In the genomic region with DNA sequence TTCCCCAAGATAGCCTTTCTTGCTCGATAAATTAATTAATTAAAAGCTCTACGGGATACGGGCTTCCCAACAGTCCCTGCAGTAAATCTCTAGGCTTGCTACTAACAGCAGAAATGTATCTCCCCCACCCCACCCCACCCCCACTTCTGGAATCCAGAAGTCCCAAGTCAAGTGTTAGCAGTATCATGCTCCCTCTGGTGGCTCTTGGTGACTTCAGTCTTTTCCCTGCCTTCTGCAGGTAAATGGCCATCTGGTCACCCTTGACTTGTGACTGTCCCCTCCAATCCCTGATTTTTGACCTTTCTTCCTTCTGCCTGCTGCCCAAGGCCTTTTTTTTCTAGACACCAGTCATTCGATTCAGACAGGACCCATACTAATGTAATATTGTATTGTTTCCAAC, we compare ENCODE assay signal across 21 mouse cellular contexts. TPM values are rescaled to one million over a fixed set of nuclear protein-coding genes. Genes with fewer than 3 reads are reported as not detected.
DNase-seq lines count a peak whose midpoint lies in the region; ATAC-seq and TF ChIP-seq lines count a peak whose summit lies in the region.
"Had no signal": no experiment of that assay in that cellular context is flagged by ENCODE, and none has a peak within 500 bp of the region (broad histone marks: within the 10 kb centered on the region; RNA-seq: fewer than 3 reads in every experiment).

No protein-coding gene starts in this region.

- no peaks in the 10 kb centered on the region for H3K9me3 ChIP-seq in kidney, postnatal 0 days (replicated peaks; ENCODE audit: low read length)
- no peaks in the 10 kb centered on the region for H3K9me3 ChIP-seq in kidney, embryonic 15.5 days (replicated peaks)
- H3K9me3 ChIP-seq: embryonic facial prominence, embryonic 10.5 days; G1E; limb, embryonic 10.5 days; liver, embryonic 13.5 days; midbrain, embryonic 12.5 days had no signal

- H3K4me2 ChIP-seq in kidney, postnatal 0 days (ENCODE audit: low read length) = no peak overlapping the region
- H3K4me2 ChIP-seq in kidney, embryonic 15.5 days = no peak overlapping the region
- H3K4me2 ChIP-seq: liver, embryonic 13.5 days; midbrain, embryonic 12.5 days had no signal

- H3K27me3 ChIP-seq in kidney, postnatal 0 days (ENCODE audit: insufficient read depth, low read length) = no peaks in the 10 kb centered on the region
- no peaks in the 10 kb centered on the region for H3K27me3 ChIP-seq in kidney, embryonic 15.5 days
- H3K27me3 ChIP-seq: liver, embryonic 13.5 days; midbrain, embryonic 12.5 days had no signal

- intact Hi-C loops in gastrocnemius, postnatal 36 days (cut with DNase I) = no loop called here

- peak; percentile 46 for TF ChIP-seq CTCF in kidney, postnatal 0 days (IDR thresholded peaks at IDR 0.05; ENCODE audit: low read depth)

- H3K9ac ChIP-seq in kidney, postnatal 0 days (ENCODE audit: low read depth, low read length) = no peak overlapping the region
- no peak overlapping the region for H3K9ac ChIP-seq in kidney, embryonic 15.5 days
- H3K9ac ChIP-seq: liver, embryonic 13.5 days; midbrain, embryonic 12.5 days had no signal

- 63% methylated on average over 4 of the region's 4 CpGs for WGBS in kidney, postnatal 0 days
- 71% methylated on average over 4 of the region's 4 CpGs for WGBS in kidney, embryonic 15.5 days

- H3K4me1 ChIP-seq in kidney, postnatal 0 days (replicated peaks; ENCODE audit: insufficient read depth, low read length) = no peaks in the 10 kb centered on the region
- H3K4me1 ChIP-seq in kidney, embryonic 15.5 days = 0 out of 2 replicates have a peak, but pooled peaks cover 2% of the 10 kb centered on the region
- H3K4me1 ChIP-seq: embryonic facial prominence, embryonic 10.5 days; limb, embryonic 10.5 days; liver, embryonic 13.5 days had no signal

- peak; percentile 20 for DNase-seq in cerebellum, adult 9-10 months
- DNase-seq in cerebellum, adult 9-11 months = no peak
- DNase-seq in kidney, postnatal 0 days (ENCODE audit: low spot score) = peak; percentile 16
- peak; percentile 7 for DNase-seq in 3T3-L1 (ENCODE audit: low read depth, low spot score)
- peak; percentile 35 for DNase-seq in R1 (ENCODE audit: low read depth, low spot score)
- DNase-seq in gastrocnemius, postnatal 36 days = no peak
- DNase-seq in urinary bladder, postnatal 10 days (ENCODE audit: low spot score) = no peak
- DNase-seq: B cell, adult 2 months; gastrocnemius, adult 2 months; heart, postnatal 36 days; kidney, postnatal 14 days; liver, embryonic 13.5 days; lung, postnatal 36 days; thymus, postnatal 36 days had no signal

- ATAC-seq in kidney, postnatal 0 days (replicated peaks; ENCODE audit: low FRiP score, low read depth) = no peak
- no peak for ATAC-seq in kidney, embryonic 15.5 days (replicated peaks; ENCODE audit: low FRiP score)
- ATAC-seq: forebrain, embryonic 16.5 days had no signal

- H3K27ac ChIP-seq in kidney, postnatal 0 days = no peak overlapping the region
- H3K27ac ChIP-seq in kidney, embryonic 15.5 days = no peak overlapping the region
- H3K27ac ChIP-seq: embryonic facial prominence, embryonic 10.5 days; limb, embryonic 10.5 days; liver, embryonic 13.5 days; midbrain, embryonic 12.5 days had no signal

- no peak overlapping the region for H3K4me3 ChIP-seq in kidney, postnatal 0 days (replicated peaks; ENCODE audit: low read depth, low read length)
- H3K4me3 ChIP-seq in kidney, embryonic 15.5 days (replicated peaks) = no peak overlapping the region
- H3K4me3 ChIP-seq: embryonic facial prominence, embryonic 10.5 days; erythroblast, embryonic 14.5 days; gastrocnemius, adult 2 months; limb, embryonic 10.5 days; liver, embryonic 13.5 days; midbrain, embryonic 12.5 days had no signal

- H3K36me3 ChIP-seq in kidney, postnatal 0 days (ENCODE audit: insufficient read depth, low read length) = no peaks in the 10 kb centered on the region
- no peaks in the 10 kb centered on the region for H3K36me3 ChIP-seq in kidney, embryonic 15.5 days
- H3K36me3 ChIP-seq: embryonic facial prominence, embryonic 10.5 days; G1E; limb, embryonic 10.5 days; liver, embryonic 13.5 days; midbrain, embryonic 12.5 days had no signal

RNA-seq across cellular contexts. Expression of gene Lrrc9, which starts 9.5 kb away (rescaled TPM):
- polyA plus RNA-seq in kidney, postnatal 0 days (2015; fragmentation: Nextera tagmentation; extraction: Ambion mirVana) = 0.20 and 0.22 TPM in 2 replicates
- 0.28 and 0.32 TPM in 2 replicates for polyA plus RNA-seq in kidney, embryonic 15.5 days (2015; fragmentation: Nextera tagmentation; extraction: Ambion mirVana)
- under 1 TPM in 1 of 2 experiments, not detected in 1; 0.23 TPM for total RNA-seq in gastrocnemius, postnatal 36 days (2021)
- polyA plus RNA-seq: erythroblast, embryonic 14.5 days; G1E had no signal

RNA-seq across cellular contexts. Expression of gene Rtn1, which starts 23.4 kb away (rescaled TPM):
- polyA plus RNA-seq in kidney, postnatal 0 days (2015; fragmentation: Nextera tagmentation; extraction: Ambion mirVana) = 4.8 and 6.6 TPM in 2 replicates
- 11.5 and 29.7 TPM in 2 replicates for polyA plus RNA-seq in kidney, embryonic 15.5 days (2015; fragmentation: Nextera tagmentation; extraction: Ambion mirVana)
- total RNA-seq in gastrocnemius, postnatal 36 days (2021) = 1 to 10 TPM; 1.0 to 1.1 TPM
- polyA plus RNA-seq: G1E had no signal

Comparison
In these comparisons a context has a peak if more than half of its experiments do, and no peak if none do; other contexts are left out.
1. DNase-seq: peak in cerebellum, adult 9-10 months (single experiment), kidney, postnatal 0 days (single experiment), 3T3-L1 (single experiment) and R1 (single experiment); none in cerebellum, adult 9-11 months (single experiment), gastrocnemius, postnatal 36 days (0 of 2) and urinary bladder, postnatal 10 days (single experiment).